Mouse (Mus musculus) embryonic facial prominence, embryonic 15.5 days (tissue): Measurements from ENCODE around the gene Stx11. TPM values are rescaled to one million over a fixed set of nuclear protein-coding genes. Genes with fewer than 3 reads are reported as not detected.

Experiments used
- ATAC-seq: fragments of 200-750 bp; cut with Nextera tagmentation; 2 replicates; pipeline ENCODE4 v1.8.0; 2017; ENCODE audit warnings: low read depth, moderate TSS enrichment; ENCODE audit not compliant: insufficient number of reproducible peaks, low FRiP score, low TSS enrichment
- H3K27ac ChIP-seq: fragments of 300-500 bp; sonication (generic); replicated peaks from 2 replicates; pipeline ENCODE4 v1.5.1; 2015; ENCODE audit warnings: mild to moderate bottlenecking, inconsistent platforms
- H3K27me3 ChIP-seq: fragments of 300-500 bp; sonication (generic); 2 replicates; pipeline ENCODE4 v1.6.1; 2015; ENCODE audit warnings: inconsistent platforms
- H3K36me3 ChIP-seq: fragments of 300-500 bp; sonication (generic); 2 replicates; pipeline ENCODE4 v1.6.1; 2015; ENCODE audit warnings: mild to moderate bottlenecking, inconsistent platforms
- H3K4me1 ChIP-seq: fragments of 300-500 bp; sonication (generic); 2 replicates; pipeline ENCODE4 v1.6.1; 2015; ENCODE audit warnings: inconsistent platforms
- H3K4me2 ChIP-seq: fragments of 300-500 bp; sonication (generic); replicated peaks from 2 replicates; pipeline ENCODE4 v1.6.1; 2015; ENCODE audit warnings: mild to moderate bottlenecking, inconsistent platforms
- H3K4me3 ChIP-seq: fragments of 300-500 bp; sonication (generic); replicated peaks from 2 replicates; pipeline ENCODE4 v1.5.1; 2015; ENCODE audit warnings: mild to moderate bottlenecking, inconsistent platforms
- H3K9ac ChIP-seq: fragments of 300-500 bp; sonication (generic); 2 replicates; pipeline ENCODE4 v1.6.1; 2015; ENCODE audit warnings: inconsistent platforms
- H3K9me3 ChIP-seq: fragments of 300-500 bp; sonication (generic); replicated peaks from 2 replicates; pipeline ENCODE4 v1.6.1; 2016; ENCODE audit warnings: inconsistent platforms
- WGBS: fragments of 180-500 bp; shearing (Covaris S2); methylation state at CpG from one replicate; pipeline ENCODE4 v1.1.7; 2015; 5-methylcytosine and 5-hydroxymethylcytosine counted together
- polyA plus RNA-seq: library from polyadenylated mRNA; unstranded; fragments of >200 nt; fragmentation: Nextera tagmentation; extraction: Ambion mirVana; gene quantifications from 2 replicates; pipeline ENCODE4 v1.2.1, GENCODE M21; 2015

Stx11 gene
- polyA plus RNA-seq, 1 experiment from 2014 or later, result 6.8 TPM

- 82% methylated on average over 13 of the region's 13 CpGs for WGBS
- ATAC-seq, result no peak
- Histone ChIP-seq H3K36me3 (no peaks in the 10 kb centered on the region), H3K9me3 (no peaks in the 10 kb centered on the region), H3K27ac (peak overlapping the region; percentile 83), H3K9ac (no peak overlapping the region), H3K4me1 (0 out of 2 replicates have a peak, but pooled peaks cover 9% of the 10 kb centered on the region), H3K4me2 (peak overlapping the region; percentile 36), H3K4me3 (no peak overlapping the region), H3K27me3 (no peaks in the 10 kb centered on the region)
Observed at GRCm38 (mm10) chr10:12911451-12911850, 52.6 kb downstream of the Stx11 start.

GRCm38 (mm10) chr10:12909891-12910290 lies 54.2 kb downstream of the Stx11 start:
- no peaks in the 10 kb centered on the region for H3K27me3 ChIP-seq
- 0 out of 2 replicates have a peak, but pooled peaks cover 9% of the 10 kb centered on the region for H3K4me1 ChIP-seq
- WGBS, result 78% methylated on average over 2 of the region's 2 CpGs
- no peak for ATAC-seq
- no peak overlapping the region for H3K4me2 ChIP-seq
- H3K9me3 ChIP-seq, result no peaks in the 10 kb centered on the region
- no peak overlapping the region for H3K27ac ChIP-seq
- H3K4me3 ChIP-seq, result no peak overlapping the region
- no peaks in the 10 kb centered on the region for H3K36me3 ChIP-seq
- no peak overlapping the region for H3K9ac ChIP-seq

DNA sequence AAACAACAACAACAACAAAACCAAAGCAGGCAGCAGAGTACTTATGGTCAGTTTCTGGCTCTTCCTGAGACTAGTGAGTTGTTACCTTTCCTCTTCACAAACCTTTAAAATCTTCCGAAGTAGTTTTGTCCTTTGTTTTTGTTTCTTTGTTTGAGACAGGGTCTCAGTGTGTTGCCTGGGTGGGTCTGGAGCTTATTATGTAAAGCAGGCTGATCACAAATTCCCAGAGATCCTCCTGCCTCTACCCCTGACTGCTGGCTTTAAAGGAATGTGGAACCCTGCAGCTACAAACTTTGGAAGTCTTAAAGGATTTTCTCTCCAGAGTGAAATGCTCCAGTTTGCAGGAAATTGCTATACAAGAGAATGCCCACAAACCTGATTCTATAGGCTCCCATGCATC lies 54.9 kb downstream of the Stx11 start:
- Histone ChIP-seq H3K36me3 (no peaks in the 10 kb centered on the region), H3K27me3 (no peaks in the 10 kb centered on the region), H3K4me2 (no peak overlapping the region), H3K4me3 (no peak overlapping the region), H3K27ac (no peak overlapping the region), H3K4me1 (0 out of 2 replicates have a peak, but pooled peaks cover 9% of the 10 kb centered on the region), H3K9ac (no peak overlapping the region), H3K9me3 (no peaks in the 10 kb centered on the region)
- WGBS, result 38% methylated on average over 1 of the region's 1 CpGs
- ATAC-seq, result no peak

DNA sequence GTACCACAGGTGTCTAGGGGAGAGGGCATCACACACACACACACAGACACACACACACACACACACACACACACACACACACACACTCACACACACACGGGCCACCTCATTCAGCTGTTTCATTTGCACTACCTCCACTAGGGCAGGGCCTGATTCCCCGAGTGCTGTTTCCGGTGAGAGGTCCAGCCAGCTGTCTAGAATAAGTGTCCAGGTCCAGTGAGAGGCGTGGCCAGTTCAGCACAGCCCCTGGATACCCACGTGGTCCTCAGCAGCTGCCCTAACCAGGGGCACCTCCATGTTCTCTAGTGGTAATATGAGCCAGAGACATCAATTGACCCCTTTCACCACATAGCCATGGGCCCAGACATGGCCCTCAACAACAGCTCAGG lies 60.0 kb downstream of the Stx11 start:
- WGBS, result 66% methylated on average over 5 of the region's 5 CpGs
- no peak for ATAC-seq
- H3K4me1 ChIP-seq, result no peaks in the 10 kb centered on the region
- H3K27ac ChIP-seq, result no peak overlapping the region
- H3K9ac ChIP-seq, result no peak overlapping the region
- H3K4me3 ChIP-seq, result no peak overlapping the region
- H3K4me2 ChIP-seq, result no peak overlapping the region
- H3K27me3 ChIP-seq, result no peaks in the 10 kb centered on the region
- no peaks in the 10 kb centered on the region for H3K36me3 ChIP-seq
- no peaks in the 10 kb centered on the region for H3K9me3 ChIP-seq

DNA sequence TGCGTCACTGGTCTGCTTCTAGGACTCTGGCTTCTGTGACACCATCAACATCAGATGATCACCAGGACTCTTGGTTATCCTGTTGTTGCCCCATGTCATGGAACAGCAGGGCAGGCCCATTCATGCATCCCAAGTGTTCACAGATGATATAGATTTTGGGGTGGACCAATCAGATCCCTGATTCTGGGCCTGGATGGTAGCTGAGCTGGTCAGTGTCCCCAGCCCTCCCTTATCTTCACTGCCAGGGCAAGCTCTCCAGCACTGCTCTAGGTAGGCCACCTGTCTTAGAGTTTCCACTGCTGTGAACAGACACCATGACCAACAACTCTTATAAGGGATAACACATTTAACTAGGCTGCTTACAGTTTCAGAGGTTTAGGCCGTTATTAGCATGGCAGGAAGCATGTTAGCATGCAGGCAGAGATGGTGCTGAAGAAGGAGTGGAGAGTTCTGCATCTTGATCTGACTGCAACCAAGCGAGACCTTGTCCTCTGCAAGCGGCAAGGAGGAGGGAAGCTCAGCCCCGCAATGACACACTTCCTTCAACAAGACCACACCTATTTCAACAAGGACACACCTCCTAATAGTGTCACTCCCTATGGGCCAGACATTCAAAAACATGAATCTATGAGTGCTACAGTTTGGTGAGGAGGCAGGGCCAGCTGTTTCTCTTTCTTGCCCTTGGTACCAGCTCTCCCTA lies 60.5 kb downstream of the Stx11 start:
- Histone ChIP-seq H3K9ac (no peak overlapping the region), H3K4me3 (no peak overlapping the region), H3K4me1 (no peaks in the 10 kb centered on the region), H3K27me3 (no peaks in the 10 kb centered on the region), H3K4me2 (no peak overlapping the region), H3K9me3 (no peaks in the 10 kb centered on the region), H3K36me3 (no peaks in the 10 kb centered on the region), H3K27ac (no peak overlapping the region)
- 83% methylated on average over 5 of the region's 5 CpGs for WGBS
- ATAC-seq, result no peak

DNA sequence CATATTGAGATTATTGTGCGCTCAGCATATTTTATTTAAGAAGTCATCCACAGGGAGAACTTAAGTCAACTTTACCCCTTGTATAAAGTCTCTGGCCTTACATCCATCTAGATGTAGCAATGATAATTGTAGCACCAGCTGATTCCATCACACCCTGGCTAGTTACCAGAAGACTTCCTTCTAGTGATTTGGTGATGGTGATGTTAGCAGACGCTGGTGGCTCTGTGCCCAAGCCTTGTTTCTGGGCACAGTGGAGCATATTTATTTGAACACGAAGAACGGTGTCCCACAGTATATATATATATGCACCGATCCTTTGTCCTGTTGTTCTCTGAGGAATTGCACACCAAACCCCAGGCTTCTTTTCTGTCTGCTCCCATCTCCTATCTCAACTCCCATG lies 64.2 kb downstream of the Stx11 start:
- no peaks in the 10 kb centered on the region for H3K36me3 ChIP-seq
- H3K27ac ChIP-seq, result no peak overlapping the region
- WGBS, result 90% methylated on average over 5 of the region's 5 CpGs
- no peak overlapping the region for H3K9ac ChIP-seq
- no peak for ATAC-seq
- H3K4me1 ChIP-seq, result no peaks in the 10 kb centered on the region
- H3K27me3 ChIP-seq, result no peaks in the 10 kb centered on the region
- H3K4me2 ChIP-seq, result no peak overlapping the region
- no peaks in the 10 kb centered on the region for H3K9me3 ChIP-seq
- no peak overlapping the region for H3K4me3 ChIP-seq

- no peaks in the 10 kb centered on the region for H3K27me3 ChIP-seq
- no peaks in the 10 kb centered on the region for H3K9me3 ChIP-seq
- no peak overlapping the region for H3K4me2 ChIP-seq
- no peak overlapping the region for H3K9ac ChIP-seq
- whole genome bisulfite sequencing, result 96% methylated on average over 3 of the region's 3 CpGs
- no peaks in the 10 kb centered on the region for H3K36me3 ChIP-seq
- H3K27ac ChIP-seq, result no peak overlapping the region
- H3K4me1 ChIP-seq, result no peaks in the 10 kb centered on the region
- no peak overlapping the region for H3K4me3 ChIP-seq
- ATAC-seq, result no peak
Observed at GRCm38 (mm10) chr10:12893339-12893738, 70.8 kb downstream of the Stx11 start.

DNA sequence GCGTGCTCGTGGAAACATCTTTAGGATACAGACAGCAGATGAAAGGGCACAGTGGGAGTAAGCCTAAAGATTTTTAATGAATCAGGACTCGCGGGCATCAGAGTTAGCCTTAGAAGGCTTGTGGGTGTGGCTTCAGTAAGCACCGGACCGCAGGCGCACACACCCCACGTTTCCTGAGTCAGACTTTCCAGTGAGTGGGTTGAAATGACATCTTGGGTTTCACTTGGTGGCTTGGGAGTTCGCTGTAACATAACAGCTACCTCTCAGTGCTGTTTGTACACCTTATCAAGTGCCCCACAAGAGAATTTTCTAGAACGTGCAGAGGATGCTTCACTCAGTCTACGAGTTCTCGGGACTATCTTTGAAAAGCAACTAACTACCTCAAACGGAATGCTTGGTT lies 75.7 kb downstream of the Stx11 start:
- no peak overlapping the region for H3K4me3 ChIP-seq
- WGBS, result 60% methylated on average over 13 of the region's 13 CpGs
- 0 out of 2 replicates have a peak, but pooled peaks cover 3% of the 10 kb centered on the region for H3K4me1 ChIP-seq
- H3K9me3 ChIP-seq, result no peaks in the 10 kb centered on the region
- no peak overlapping the region for H3K9ac ChIP-seq
- no peak overlapping the region for H3K27ac ChIP-seq
- ATAC-seq, result peak; percentile 57; the same call in 1 of the 2 replicates
- H3K36me3 ChIP-seq, result no peaks in the 10 kb centered on the region
- H3K27me3 ChIP-seq, result no peaks in the 10 kb centered on the region
- no peak overlapping the region for H3K4me2 ChIP-seq

Other genes starting within 250 kb of the Stx11 start
- gene Utrn, start 94.9 kb downstream of the Stx11 start, polyA plus RNA-seq, result 89.8 and 93.2 TPM in 2 replicates
- gene Sf3b5, start 41.0 kb upstream of the Stx11 start, polyA plus RNA-seq, result 35.0 and 35.4 TPM in 2 replicates
- 220 and 243 TPM in 2 replicates for gene Plagl1, start 96.2 kb upstream of the Stx11 start, polyA plus RNA-seq
- gene Zc2hc1b, start 213.7 kb upstream of the Stx11 start, polyA plus RNA-seq, result not detected in 2 replicates
- 69.2 and 70.2 TPM in 2 replicates for gene Ltv1, start 228.9 kb upstream of the Stx11 start, polyA plus RNA-seq